Mouse (Mus musculus) brown adipose tissue, adult 24 weeks (tissue): ENCODE results near the gene Mdga2. TPM values are rescaled to one million over a fixed set of nuclear protein-coding genes. Genes with fewer than 3 reads are reported as not detected.
A peak's percentile ranks its signal among the peaks of the same experiment; 100 is the strongest.

ENCODE experiments used
- H3K27ac ChIP-seq: fragments of 200-500 bp; replicated peaks from 2 replicates; pipeline ENCODE4 v1.5.1; 2012; ENCODE audit warnings: low read depth, mild to moderate bottlenecking, low read length
- H3K4me1 ChIP-seq: fragments of 200-500 bp; 2 replicates; pipeline ENCODE4 v1.6.1; 2012; ENCODE audit warnings: low read length, mixed read lengths; ENCODE audit not compliant: control insufficient read depth, insufficient read depth, insufficient read length
- H3K4me3 ChIP-seq: fragments of 200-500 bp; 2 replicates; pipeline ENCODE4 v1.5.1; 2012; ENCODE audit warnings: low read depth, mild to moderate bottlenecking, low read length, moderate library complexity; ENCODE audit not compliant: insufficient read depth
- polyA plus RNA-seq: library from polyadenylated mRNA; stranded (reverse); fragments of >200 nt; gene quantifications from 2 replicates; pipeline ENCODE4 v1.2.4, GENCODE M21; 2012; ENCODE audit not compliant: missing spikeins, insufficient read depth, insufficient read length

The Mdga2 gene
- polyA plus RNA-seq, 1 experiment, result 0.20 TPM

DNA sequence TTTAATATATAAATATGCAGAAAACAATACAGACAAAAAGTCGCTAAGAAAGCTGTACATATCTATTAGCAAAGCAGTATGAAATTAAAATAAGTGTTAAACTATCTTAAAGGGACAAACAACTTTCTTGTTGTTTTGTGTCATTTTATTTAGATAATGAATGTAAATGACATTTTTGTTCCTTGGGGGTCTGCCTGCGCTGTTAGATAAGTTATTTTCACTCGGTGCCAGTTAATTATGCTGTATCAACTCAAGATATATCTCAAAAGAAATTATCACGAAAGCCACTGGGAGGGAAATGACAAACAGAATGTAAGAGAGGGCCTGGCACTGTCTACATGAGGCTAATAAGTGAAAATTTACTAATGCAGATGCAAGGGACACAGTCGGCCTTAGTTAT, 306.6 kb downstream of the Mdga2 start:
- no peak overlapping the region for H3K27ac ChIP-seq
- H3K4me1 ChIP-seq, result no peaks in the 10 kb centered on the region
- no peak overlapping the region for H3K4me3 ChIP-seq

DNA sequence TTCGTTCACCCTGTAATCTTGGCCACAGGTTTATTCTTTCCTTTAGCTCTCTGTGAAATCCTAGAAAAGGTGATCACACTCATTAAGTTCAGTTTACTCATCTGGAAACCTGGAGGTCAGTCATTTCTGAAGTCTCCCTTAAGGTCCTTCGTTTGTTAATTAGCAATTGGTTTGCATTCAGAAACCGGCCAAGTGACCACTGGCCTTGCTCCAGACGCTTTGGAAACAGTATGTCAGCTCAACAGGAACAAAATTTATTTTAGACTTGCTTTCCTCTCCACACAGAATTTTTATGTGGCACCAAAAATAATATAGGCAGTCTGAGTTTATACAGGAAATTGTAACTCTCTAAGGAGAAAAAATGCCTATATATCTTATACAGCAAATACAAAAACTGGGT, 323.0 kb downstream of the Mdga2 start:
- Histone ChIP-seq H3K27ac (no peak overlapping the region), H3K4me3 (no peak overlapping the region), H3K4me1 (no peaks in the 10 kb centered on the region)

DNA sequence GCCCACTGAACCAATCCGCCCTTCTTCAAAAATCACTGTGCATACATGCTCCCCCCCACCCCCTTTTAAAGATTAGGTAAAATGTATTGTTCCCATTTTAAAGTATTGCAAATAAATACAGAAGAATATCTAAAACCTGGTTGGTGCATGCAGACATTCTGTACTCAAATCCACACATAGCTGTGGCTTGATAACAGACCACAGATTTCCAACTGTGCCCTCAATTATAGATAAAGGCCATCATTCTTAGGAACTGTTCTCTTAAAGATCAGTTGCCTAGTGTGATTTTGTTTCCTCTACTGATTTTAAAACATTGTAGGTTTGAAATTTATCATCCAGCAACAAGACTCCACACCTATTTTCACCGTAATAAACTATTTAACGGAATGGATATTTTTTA, 325.6 kb downstream of the Mdga2 start:
- Histone ChIP-seq H3K4me3 (no peak overlapping the region), H3K27ac (no peak overlapping the region), H3K4me1 (no peaks in the 10 kb centered on the region)

DNA sequence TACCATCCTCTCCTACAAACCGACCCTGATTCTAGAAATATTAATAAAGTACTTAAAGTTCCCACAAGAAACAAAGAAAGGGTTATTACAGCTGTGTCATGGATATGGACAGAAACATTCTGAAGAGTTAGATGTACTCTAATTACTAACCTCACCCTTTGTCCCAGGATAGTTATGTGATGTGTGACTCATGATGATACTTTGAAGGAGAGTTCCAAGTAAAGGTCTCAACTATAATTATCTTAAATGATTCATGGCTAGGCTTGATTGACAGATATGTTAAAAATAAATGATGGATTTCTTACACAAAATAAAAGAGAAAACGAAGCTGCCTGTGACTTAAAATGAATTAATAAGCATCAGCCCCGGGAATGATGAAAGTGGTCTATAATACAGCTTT, 332.1 kb downstream of the Mdga2 start:
- Histone ChIP-seq H3K4me3 (no peak overlapping the region), H3K27ac (no peak overlapping the region)

DNA sequence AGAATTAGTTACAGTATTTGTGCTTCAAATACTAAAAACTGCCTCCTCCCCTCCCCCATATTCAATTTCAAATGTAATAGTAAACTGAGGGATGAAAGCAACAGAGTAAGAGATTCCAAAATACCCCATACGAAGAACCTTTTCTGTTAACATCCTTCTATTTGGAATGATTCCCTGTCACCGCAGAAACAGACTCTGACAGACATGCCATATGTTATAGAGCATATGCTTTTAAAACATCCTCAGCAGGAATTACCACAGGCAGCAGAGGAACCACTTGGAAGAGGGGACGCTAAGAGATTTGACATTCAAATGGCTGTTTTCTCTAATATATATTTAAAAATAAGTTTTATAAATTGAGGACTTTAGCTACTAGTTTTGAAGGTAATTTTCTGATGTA, 333.1 kb downstream of the Mdga2 start:
- Histone ChIP-seq H3K4me3 (no peak overlapping the region), H3K4me1 (no peaks in the 10 kb centered on the region), H3K27ac (no peak overlapping the region)

More for the DNA sequence above, 332.1 kb downstream of the Mdga2 start:
- H3K4me1 ChIP-seq, result no peaks in the 10 kb centered on the region

DNA sequence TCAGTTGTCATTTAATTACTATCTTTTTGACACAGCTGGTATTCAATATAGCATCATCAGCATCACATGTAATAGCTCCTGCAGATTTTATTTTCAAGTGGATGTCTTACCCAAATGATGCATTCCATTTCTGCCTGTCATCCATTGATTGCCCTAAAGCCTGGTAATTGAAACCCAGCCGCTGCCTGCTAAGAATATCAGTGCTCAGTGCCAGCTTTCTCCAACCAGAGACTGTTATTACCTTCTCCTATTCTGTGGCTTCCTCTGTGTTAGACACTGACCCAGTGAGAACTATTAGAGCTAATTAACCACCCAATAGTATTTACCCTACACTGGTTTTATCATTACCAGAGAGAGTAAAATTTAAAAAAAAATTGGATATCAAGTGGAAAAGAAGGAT, 333.7 kb downstream of the Mdga2 start:
- Histone ChIP-seq H3K4me3 (no peak overlapping the region), H3K4me1 (no peaks in the 10 kb centered on the region), H3K27ac (no peak overlapping the region)

DNA sequence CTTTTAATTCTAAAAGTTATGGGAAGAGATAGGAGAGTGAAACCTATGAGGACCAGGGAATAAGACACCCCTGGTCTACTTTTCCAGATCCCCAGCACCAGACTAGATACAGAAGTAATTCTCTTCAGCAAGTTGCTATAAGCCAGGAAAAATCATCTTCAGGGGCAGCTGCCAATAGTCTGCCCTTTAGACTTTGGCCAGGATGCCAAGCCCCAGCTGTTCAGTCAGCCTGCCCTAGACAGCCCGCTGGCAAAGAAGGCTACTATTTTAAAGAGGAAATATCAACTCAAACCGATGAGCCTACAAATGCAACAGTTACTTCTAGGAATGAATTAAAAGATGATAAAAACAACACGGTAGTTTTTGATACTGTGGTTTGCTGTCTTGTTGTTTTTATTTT, 356.1 kb downstream of the Mdga2 start:
- Histone ChIP-seq H3K4me3 (no peak overlapping the region), H3K27ac (no peak overlapping the region), H3K4me1 (no peaks in the 10 kb centered on the region)

DNA sequence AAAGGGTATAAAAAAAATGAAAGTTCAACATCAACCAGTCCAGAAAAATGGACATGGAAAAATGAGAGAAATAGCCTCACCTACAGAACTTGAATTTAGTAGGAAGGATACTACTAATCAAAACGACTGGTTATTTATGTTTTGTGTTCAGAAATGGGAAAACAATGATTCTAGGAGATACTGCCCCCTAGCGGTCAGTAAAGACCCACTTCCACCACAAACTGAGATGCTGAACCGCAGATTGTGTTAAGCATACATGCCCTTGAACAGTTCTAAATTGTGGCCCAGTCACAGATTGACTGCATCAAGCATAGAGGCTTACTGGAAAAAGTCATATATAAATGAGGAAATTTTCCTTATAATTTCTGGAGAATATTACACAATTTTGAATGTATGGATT, 369.2 kb downstream of the Mdga2 start:
- Histone ChIP-seq H3K27ac (no peak overlapping the region), H3K4me3 (no peak overlapping the region), H3K4me1 (no peaks in the 10 kb centered on the region)

DNA sequence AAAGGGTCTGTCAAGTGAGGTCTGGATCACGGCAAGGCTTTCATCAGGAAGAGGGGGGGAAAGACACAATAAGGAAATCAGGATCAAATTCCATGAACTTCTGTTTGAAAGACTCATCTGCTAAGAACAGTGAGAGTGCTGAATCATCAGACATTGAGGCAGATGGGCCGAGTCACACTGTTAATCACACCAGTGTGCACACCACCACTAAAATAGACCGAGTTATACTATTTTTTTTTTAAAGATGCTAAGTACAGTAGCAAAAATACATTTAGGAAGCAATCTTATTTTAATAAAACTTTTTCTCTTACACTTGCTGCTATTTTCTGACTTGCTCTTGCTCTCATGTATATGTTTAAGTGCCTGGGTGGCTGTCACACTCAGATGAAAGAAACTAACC, 382.0 kb downstream of the Mdga2 start:
- Histone ChIP-seq H3K4me1 (no peaks in the 10 kb centered on the region), H3K27ac (no peak overlapping the region), H3K4me3 (no peak overlapping the region)

DNA sequence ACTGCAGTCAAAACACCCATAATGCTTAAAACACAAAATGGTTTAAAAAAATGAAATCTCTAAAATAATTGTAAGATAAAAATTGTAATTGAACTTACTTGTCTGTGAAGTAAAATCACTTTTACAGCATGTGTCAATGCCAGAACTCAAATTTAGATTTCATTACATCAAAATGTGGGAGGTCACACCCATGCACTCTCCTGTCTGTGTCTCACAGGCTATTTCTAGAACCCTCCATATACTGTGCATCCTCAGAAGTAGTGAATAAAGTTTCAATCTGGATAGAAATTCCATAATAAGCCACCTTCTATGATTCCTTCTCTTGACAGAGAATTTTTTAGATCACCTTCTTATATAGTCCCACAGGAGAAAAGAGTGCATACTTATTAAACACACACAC, 466.7 kb downstream of the Mdga2 start:
- Histone ChIP-seq H3K27ac (no peak overlapping the region), H3K4me1 (no peaks in the 10 kb centered on the region), H3K4me3 (no peak overlapping the region)

DNA sequence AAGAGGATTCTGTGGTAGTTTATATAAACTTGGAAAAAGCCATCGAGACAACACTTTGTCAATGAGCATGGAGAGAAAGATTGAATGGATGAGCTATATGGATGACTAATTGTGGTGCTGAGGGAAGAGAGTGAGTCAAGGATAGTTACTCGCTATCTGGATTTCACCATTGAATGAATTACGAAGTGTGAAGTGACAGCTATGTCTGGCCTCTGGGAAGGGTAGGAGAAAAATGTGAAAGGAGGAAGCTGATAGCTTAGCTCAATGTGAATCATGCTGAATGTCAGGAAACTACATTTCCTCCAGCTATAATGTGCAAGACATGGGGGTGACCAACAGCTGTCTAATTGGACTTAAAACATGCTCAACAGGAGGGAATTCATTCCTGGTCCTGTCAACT, 487.8 kb downstream of the Mdga2 start:
- no peak overlapping the region for H3K4me3 ChIP-seq
- no peaks in the 10 kb centered on the region for H3K4me1 ChIP-seq
- H3K27ac ChIP-seq, result no peak overlapping the region

DNA sequence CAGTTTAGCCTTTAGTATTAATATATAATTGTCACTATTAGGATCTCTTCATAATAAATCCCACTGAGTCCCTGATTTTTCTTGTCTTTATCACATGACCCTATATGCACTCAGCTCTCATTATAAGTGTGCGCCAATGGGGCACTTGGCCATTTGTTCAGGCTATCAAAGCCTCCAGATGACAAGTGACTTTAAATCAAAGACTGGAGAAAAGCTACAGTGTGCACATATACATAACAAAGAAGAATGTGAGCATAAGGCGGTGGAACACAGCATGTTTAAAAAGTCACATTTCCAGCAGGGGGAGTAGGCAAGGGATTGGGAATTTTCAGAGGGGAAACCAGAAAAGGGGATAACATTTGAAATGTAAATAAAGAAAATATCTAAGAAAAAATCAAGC, 497.9 kb downstream of the Mdga2 start:
- Histone ChIP-seq H3K27ac (no peak overlapping the region), H3K4me3 (no peak overlapping the region), H3K4me1 (no peaks in the 10 kb centered on the region)

DNA sequence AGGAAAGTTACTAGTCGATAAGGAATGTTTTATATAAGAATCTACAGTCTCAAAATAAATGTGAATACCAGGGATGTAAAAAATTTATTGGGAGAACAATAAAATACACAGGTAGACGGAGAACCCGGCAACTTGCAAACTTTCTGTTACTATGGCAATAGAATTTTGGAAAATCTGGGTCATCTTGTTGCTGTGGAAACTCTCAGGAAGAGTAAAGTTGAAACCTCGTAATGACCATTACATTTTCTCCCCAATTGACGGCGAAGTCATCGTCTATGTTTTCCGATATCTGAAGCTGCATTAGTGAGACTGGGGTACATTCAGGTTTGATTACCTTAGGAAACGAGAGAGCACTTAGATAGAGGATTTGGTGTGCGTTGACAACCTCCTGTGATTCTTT, 514.0 kb downstream of the Mdga2 start:
- Histone ChIP-seq H3K4me3 (no peak overlapping the region), H3K27ac (no peak overlapping the region), H3K4me1 (no peaks in the 10 kb centered on the region)

DNA sequence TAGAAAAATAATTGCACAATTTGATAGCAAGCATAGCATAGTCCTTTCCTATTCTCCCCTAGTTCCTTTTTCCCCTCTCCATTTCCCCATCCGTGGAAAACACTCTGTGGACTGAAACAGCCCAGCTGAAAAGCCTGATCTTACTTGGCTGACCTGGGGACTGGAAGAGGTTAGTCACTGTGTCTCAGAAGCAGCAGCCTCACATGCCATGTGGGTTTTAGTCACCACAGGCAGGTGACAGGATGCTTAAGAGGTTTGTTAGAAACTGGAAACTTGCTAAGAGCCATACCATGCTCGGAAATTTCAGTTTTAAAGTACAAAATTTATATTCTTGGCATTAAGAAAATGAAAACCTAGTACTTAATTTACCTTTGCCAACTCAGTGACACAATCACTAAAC, 514.9 kb downstream of the Mdga2 start:
- peak overlapping the region; percentile 73 for H3K27ac ChIP-seq
- H3K4me1 ChIP-seq, result no peaks in the 10 kb centered on the region
- H3K4me3 ChIP-seq, result no peak overlapping the region

DNA sequence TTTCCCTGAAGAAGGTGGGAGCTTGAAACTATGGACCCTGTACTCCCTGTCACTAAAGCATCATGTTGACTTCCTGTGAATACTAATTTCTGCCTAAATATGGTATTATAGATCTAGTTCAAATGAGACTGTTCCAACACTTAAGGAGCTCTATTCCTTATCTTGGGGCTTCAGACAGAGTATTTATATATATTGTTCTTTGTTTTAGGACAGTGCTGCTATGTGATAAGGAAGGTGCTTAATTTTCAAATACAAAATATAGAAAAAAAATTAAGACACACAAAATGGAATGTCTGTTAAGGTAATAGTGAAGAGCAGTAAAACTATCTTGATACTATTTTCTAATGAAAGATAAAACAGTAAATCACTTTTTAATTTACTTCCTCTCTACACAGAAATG, 517.3 kb downstream of the Mdga2 start:
- H3K27ac ChIP-seq, result no peak overlapping the region
- no peak overlapping the region for H3K4me3 ChIP-seq
- H3K4me1 ChIP-seq, result no peaks in the 10 kb centered on the region

DNA sequence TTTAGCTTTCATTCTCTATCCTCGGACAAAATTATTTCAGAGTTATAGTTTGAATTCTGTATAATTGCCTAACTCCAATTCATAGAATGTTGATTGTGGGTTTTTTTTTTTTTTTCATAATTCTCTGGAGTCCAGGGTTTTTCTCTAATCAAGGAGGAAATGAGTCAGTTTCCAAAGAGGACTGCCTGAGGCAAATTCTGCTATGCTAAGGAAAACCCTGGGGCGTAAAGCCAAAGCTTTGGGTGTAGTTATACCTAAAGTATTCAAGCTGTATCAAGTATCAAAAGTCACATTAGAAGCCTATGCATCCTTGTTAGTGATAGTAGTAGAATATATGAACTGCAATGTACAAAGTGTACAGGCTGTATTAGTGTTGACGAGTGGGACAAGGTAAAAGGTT, 519.6 kb downstream of the Mdga2 start:
- no peak overlapping the region for H3K27ac ChIP-seq
- H3K4me3 ChIP-seq, result no peak overlapping the region
- no peaks in the 10 kb centered on the region for H3K4me1 ChIP-seq

DNA sequence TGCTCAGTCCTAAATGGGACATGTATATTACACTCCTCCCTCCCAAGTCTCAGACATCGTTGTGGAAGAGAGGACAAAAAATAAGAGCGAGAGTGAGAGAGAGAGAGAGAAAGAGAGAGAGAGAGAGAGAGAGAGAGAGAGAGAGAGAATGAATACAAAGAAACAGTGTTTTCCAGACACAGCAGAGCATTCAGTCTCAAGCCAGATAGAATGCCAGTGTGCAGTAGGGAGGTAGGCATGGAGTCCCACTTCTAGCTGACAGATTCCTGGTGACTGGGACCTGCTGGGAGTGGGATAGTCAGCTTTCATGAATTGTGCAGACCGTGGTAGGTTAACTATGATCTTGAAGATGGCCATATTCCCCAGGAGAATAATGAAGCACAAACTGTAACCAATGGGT, 542.8 kb downstream of the Mdga2 start:
- H3K4me1 ChIP-seq, result no peaks in the 10 kb centered on the region
- H3K27ac ChIP-seq, result no peak overlapping the region
- no peak overlapping the region for H3K4me3 ChIP-seq
